Mouse (Mus musculus) spleen, postnatal 4 days (tissue): Measurements from ENCODE around the gene 2310003L06Rik.

ENCODE experiments used
- DNase-seq, 2 experiments: peaks; one replicate each; pipeline ENCODE4 v3.0.0; 2022; ENCODE audit warnings: low spot score in 2 of 2

Gene 2310003L06Rik

GRCm38 (mm10) chr5:87969201-87969600, at the start of gene 2310003L06Rik, which contains the start of gene Gm28434:
2310003L06Rik (plus strand) TSS chr5:87969459.
Gm28434 (plus strand) TSS chr5:87969517.
- DNase-seq: no peak

GRCm38 (mm10) chr5:87925372-87925771, 43.9 kb upstream of the 2310003L06Rik start, which contains the start of gene Csn3:
Csn3 (plus strand) TSS chr5:87925579.
- no peak for DNase-seq

GRCm38 (mm10) chr5:87931603-87932002, 37.7 kb upstream of the 2310003L06Rik start:
- no peak for DNase-seq

GRCm38 (mm10) chr5:87940752-87941151, 28.5 kb upstream of the 2310003L06Rik start:
- no peak for DNase-seq

GRCm38 (mm10) chr5:87942515-87942914, 26.7 kb upstream of the 2310003L06Rik start:
- no peak for DNase-seq

- DNase-seq: no peak
Measured at GRCm38 (mm10) chr5:87951836-87952235, 17.4 kb upstream of the 2310003L06Rik start.

- no peak for DNase-seq
Measured at GRCm38 (mm10) chr5:87979139-87979538, 9.9 kb downstream of the 2310003L06Rik start, which contains the start of gene Cabs1. Cabs1 (plus strand) TSS chr5:87979439.

GRCm38 (mm10) chr5:87982468-87983214, 13.4 kb downstream of the 2310003L06Rik start:
- DNase-seq: no peak

GRCm38 (mm10) chr5:88002249-88002648, 33.0 kb downstream of the 2310003L06Rik start, which contains the start of gene Smr3a:
Smr3a (plus strand) TSS chr5:88002549.
- DNase-seq: no peak

- DNase-seq: no peak
Measured at GRCm38 (mm10) chr5:88005241-88005640, 36.0 kb downstream of the 2310003L06Rik start.
